Mouse (Mus musculus) MEL (cell line): ENCODE results near the gene Zfp655.

ENCODE experiments used
- GABPA ChIP-seq: IDR thresholded peaks from 2 replicates; pipeline ENCODE4 v1.6.1; 2012; ENCODE audit warnings: low read depth, mild to moderate bottlenecking, inconsistent platforms, low read length, improper control_type of control experiment, moderate library complexity
- POLR2A ChIP-seq, 2 experiments: IDR thresholded peaks; 2 replicates each; pipeline ENCODE4 v1.6.1; 2011 to 2012; ENCODE audit warnings: low read length in 2 of 2, mild to moderate bottlenecking in 2 of 2, control low read depth in 1 of 2, improper control_type of control experiment in 1 of 2, low read depth in 1 of 2, moderate library complexity in 1 of 2; ENCODE audit not compliant: control insufficient read depth in 1 of 2, insufficient read depth in 1 of 2, poor library complexity in 1 of 2

DNA sequence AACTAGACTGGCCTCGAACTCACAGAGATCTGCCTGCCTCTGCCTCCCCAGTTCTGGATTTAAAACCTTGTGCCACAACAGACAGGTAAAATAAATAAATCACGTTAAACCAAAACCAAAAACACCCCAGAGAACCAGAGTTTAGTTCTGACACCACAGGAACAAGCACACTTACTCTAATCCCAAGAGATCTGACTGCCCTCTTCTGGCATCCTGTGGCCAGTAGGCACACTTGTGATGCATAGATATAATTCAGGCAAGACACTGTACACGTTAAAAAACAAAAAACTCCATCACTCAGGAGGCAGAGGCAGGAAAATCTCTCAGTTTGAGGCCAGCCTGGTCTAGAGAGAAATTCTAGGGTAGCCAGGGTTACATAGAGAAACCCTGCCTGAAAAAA, 29.1 kb upstream of the Zfp655 start:
- TF ChIP-seq GABPA = no peak
- no peak for TF ChIP-seq POLR2A (IDR thresholded peaks at IDR 0.05; ENCODE audit: control insufficient read depth in 1 of 2, insufficient read depth in 1 of 2, low read depth in 1 of 2, low read length in 2 of 2, poor library complexity in 1 of 2)
